Mouse (Mus musculus) kidney, postnatal 14 days (tissue): ENCODE data around the gene Sox21.

Source experiments
- DNase-seq: peaks from one replicate; pipeline ENCODE4 v3.0.0; 2022; ENCODE audit warnings: mixed read lengths

Sox21 gene

DNA sequence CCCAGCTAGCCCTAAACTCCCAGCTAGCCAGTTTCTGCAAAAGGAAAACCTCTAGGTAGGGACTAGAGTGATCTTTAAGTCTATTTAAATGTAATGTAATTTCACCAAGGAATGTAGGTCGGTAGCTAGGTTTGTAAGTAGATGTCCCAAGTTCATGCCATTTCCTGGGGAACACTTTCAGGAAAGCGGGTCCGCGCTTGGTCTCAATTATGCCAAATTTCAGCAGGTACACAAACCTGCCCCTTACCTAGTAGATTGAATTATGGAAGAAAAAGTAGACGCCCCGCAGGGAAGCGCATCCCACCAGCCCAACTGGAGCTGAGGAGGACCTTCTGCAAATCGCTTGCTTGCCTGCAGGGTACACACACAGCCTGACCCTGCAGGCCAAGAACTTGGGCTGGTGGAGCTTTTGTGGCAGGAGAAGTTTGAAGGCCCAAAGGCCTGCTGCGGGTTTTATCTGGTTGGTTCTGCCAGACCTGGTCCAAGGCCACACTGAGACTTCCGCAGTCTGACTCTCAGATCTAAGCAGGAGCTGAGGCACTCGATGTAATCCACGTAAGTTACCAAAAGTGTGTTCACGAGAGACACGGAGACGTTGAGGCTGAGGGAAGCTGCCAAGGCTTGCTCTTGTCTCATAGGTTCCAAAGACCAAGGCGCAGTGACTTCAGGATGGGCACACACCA, 11.6 kb downstream of the Sox21 start:
- no peak for DNase-seq

DNA sequence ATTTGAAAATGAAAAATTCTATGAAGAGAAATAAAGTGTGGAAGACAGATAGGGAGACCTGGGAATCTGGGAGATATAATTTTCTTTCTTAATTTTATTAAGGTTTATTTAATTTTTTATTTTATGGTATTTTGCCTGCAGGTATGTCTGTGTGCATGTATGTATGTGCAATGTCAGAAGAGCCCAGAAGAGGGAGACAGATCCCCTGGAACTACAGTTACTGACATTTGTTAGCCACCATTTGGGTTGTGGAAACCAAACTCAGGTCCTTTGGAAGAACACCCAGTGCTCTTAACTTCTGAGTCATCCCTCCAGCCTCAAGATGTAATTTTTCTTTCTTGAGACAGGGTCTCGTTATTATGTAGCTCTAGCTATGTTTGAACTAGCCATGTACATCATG, 15.9 kb downstream of the Sox21 start:
- DNase-seq = no peak

GRCm38 (mm10) chr14:118216826-118217225, 20.0 kb downstream of the Sox21 start:
- no peak for DNase-seq

DNA sequence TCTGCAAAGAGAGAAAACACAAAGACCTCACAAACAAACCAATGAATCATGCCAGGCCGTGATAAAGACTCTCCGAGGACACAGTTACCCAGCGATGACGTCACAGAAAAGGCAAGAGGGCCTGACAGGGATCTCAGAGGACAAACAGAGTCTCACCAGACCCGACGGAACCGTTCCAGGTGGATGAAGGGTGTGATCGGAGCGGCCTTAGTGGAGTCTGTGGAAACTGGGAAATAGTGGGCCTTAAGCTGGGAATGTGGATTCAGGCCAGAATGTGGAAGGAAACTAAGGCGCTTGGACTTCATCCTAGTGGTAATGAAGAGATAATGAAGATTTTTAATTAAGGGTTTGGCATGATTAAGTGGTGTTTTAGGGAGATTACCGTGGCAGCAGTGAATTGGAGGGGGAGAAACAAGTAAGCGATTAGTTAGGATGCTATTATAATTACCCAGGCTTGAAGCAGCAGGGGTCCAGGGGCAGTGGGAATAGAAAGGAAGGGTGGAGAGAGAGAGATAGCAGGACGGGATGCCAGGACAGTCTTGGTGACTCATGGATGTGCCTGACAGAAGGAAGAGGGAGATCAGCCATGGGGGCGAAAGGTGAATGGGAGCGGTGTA, 24.5 kb downstream of the Sox21 start:
- DNase-seq = no peak

DNA sequence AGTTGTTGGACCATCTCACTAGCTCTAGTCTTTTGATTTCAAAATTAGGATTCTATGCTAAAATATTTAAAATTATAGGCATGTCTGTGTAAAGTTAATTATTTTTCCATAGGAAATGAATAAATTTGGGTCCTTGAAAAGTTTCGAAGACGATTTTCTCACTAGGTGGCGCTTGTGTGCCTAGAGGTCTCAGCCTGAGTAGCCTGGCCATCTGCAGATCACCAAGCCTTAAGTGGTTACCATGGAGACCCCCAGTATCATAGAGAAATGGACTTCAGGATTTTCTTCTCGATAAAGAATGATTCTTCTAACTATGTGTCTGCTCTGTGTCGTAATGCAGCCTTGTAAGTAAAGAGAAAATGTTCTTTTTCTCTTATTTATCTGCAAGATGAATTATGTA, 27.2 kb downstream of the Sox21 start:
- peak; percentile 48 for DNase-seq

- DNase-seq = no peak
Measured at GRCm38 (mm10) chr14:118207347-118207746, 29.5 kb downstream of the Sox21 start.

- no peak for DNase-seq
Measured at GRCm38 (mm10) chr14:118203031-118203430, 33.8 kb downstream of the Sox21 start.

DNA sequence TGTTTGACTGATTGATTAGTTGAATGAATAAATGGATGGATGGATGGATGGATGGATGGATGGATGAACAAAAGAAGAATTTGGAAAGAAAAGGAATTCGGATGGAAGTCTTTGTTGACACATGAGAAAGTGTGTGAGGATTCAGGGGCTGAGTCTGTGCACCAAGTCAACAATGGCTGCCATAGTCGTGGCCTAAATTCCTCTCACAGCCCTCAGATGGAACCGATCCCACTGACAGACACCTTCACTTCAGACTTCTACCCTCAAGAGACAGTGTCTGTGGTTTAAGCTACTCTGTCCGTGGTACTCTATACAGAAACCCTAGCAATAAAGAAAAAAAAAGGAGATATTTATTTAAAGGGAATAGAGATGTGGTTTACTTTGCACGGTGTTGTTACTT, 34.8 kb downstream of the Sox21 start:
- no peak for DNase-seq

- DNase-seq = no peak
Measured at GRCm38 (mm10) chr14:118200731-118201130, 36.1 kb downstream of the Sox21 start.

DNA sequence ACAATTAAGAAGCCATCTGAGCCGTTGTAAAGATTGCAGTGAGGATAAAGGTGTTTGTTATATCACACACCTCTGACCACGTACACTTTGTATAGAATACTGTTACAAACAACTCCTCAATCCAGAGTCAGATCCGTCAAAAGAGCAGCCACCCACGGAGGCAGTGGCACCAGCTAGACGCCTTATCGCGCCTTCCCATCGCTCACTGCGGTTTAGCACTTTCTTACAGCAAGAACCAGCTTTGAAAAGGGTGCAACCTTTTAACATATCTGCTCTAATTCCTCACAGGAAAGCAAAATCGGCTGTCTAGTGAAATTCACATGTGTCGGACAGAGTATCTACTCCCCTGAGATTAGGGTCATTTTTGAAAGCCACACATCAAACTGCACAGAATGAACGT, 39.8 kb downstream of the Sox21 start:
- DNase-seq = no peak

- DNase-seq = no peak
Measured at GRCm38 (mm10) chr14:118194219-118194914, 42.5 kb downstream of the Sox21 start.

DNA sequence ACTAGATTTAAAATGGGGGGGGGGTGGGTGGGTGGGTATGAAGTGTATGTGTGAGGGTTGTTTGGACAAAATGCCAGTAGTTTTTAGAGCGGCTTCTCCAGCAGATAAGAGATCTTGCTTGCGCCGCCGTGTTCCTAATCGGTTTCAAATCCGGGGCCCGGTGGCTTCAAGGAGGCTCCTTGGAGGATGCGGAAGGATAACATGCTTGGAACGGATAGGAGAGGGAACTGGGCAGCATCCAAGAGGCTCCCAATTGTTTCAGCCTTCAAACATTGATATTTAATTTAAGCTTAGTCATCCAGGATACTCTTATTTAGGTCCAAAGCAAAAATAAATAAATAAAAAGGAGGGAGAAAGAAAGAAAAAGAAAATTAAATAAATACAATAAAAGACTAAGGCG, 43.2 kb downstream of the Sox21 start:
- DNase-seq = no peak

DNA sequence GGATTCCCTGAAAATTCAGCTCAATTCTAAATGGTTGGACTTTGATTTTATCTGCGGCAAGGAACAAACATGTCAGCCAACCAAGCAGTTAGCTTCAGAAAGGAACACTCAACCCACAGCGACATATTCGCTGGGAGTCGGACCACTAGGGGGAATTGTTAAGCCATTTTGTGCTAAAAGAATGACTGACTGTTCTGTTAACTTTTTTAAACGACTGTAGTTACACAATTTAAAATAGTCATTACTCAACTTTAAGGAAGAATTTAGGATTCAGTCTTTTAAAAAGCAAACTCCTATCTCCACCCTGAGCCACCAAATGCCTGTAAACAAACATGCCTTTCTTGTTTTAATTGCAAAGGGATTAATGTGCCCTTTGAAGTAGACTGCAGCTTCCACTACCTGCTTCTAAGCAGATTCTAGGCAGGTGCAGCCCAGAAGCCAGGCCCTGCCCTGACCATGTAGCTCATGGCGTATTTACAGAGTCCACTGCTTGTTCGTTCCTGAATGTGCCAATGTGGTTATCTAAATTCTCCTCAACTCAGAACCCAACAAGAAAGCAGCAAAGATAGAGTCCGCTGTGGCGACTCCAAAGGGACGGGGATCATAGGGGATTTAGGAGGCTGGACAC, 43.7 kb downstream of the Sox21 start:
- no peak for DNase-seq

DNA sequence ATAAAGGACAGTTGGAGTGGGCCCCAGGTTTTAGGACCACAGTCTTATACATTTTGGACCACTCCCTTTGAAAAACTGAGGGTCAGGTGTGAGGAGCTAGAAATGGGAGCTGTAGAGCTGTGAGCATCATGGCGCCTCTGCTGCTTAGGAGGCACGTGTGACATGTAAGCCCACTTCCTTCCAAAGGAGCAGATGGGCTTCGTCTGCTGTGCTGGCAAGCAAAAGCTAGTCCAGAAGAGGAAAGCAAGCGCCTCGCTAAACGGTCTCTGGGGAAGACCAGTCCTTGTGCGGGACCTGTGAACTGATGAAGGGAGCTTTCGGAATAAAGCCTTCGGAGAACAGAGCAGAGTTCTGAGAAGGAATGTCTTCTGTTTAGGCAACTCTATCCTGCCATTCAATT, 45.4 kb downstream of the Sox21 start:
- DNase-seq = no peak
